Mouse (Mus musculus) layer of hippocampus, adult 11-12 months (tissue): ENCODE measurements around the gene Gm10272.
"Not testable (repeated sequence)": the region's sequence is repeated elsewhere in the genome, so short reads cannot be mapped to it uniquely, and the experiment has no call there.

ENCODE experiments used
- DNase-seq: peaks from one replicate; pipeline ENCODE4 v3.0.0; 2022; ENCODE audit warnings: low spot score

Gene Gm10272

GRCm38 (mm10) chr10:77728280-77728679, 21.9 kb downstream of the Gm10272 start:
- no peak for DNase-seq

DNA sequence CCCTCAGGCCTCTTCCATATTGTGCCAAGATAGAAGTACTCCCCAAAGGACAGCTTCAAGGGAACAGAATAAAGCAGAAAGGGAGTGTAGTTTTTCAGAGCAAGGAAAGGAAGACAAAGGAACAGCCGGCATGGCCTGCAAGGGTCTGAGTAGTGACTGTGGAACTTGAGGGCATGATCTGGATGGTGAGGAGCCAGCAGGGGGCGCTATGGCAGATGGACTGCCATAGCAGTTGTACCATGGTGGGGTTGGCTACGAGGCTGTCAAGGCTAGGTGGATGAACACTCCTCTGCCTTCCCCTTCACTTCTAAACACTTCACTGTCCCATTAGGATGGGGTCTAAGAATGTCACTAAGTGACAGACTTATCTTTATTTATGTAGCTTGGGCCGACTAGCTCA, 22.8 kb downstream of the Gm10272 start:
- DNase-seq, result no peak

GRCm38 (mm10) chr10:77735928-77736327, 29.5 kb downstream of the Gm10272 start:
- DNase-seq, result no peak

- DNase-seq, result no peak
Measured at GRCm38 (mm10) chr10:77738929-77739328, 32.5 kb downstream of the Gm10272 start.

GRCm38 (mm10) chr10:77741924-77742688, 35.7 kb downstream of the Gm10272 start, which contains the start of gene Gm18596:
Gene Gm18596, minus strand, starts transcription at chr10:77742638.
- not testable (repeated sequence) for DNase-seq

GRCm38 (mm10) chr10:77750686-77751085, 44.3 kb downstream of the Gm10272 start:
- not testable (repeated sequence) for DNase-seq

DNA sequence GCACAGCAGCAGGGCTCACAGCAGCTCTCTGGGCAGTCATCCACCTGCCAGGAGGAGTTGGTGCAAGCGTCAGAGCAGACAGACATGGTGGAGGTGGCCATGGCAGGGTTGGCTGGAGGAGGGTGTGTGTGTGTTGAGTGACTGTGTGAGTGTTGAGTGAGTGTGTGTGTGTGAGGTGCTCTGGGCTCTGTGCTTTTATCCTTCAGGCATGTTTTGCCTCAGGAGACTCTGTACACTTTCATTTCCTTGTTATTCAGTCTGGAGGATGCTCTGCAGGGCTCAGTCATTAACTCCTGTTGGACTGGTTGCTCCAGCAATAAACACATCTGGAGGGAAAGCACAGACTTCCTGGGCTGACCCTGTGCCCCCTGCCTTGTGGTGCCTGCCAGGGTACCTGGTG, 44.8 kb downstream of the Gm10272 start, which contains the start of gene Gm9736:
Gene Gm9736 (minus strand): TSS at position 101 of the 400 bp plus-strand sequence.
- DNase-seq, result not testable (repeated sequence)

DNA sequence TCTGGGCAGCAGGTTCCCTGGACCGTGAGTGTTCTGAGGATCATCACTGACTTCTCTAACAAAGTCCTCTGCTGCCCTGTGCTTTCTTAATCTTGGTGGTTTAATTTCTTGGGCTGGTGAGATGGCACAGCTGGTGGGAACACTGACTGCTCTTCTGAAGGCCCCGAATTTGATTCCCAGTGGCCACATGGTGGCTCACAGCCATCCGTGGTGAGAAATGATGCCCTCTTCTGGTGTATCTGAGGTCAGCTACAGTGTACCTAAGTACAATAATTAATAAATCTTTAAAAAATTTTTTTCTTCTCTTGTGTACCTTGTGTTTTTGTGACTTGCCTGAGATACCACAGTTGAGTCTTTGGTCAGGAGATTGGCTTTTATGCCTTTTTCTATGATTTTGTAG, 45.9 kb downstream of the Gm10272 start:
- DNase-seq, result not testable (repeated sequence)

GRCm38 (mm10) chr10:77753448-77753847, 47.0 kb downstream of the Gm10272 start:
- no peak for DNase-seq
